Mouse (Mus musculus): ENCODE measurements at regions not wholly inside any gene's neighbourhood (a gene's known extent, or its start where the extent isn't known, plus 50 kb on each side); places are given as distances from the start of the nearest gene placed in this dataset.

DNA sequence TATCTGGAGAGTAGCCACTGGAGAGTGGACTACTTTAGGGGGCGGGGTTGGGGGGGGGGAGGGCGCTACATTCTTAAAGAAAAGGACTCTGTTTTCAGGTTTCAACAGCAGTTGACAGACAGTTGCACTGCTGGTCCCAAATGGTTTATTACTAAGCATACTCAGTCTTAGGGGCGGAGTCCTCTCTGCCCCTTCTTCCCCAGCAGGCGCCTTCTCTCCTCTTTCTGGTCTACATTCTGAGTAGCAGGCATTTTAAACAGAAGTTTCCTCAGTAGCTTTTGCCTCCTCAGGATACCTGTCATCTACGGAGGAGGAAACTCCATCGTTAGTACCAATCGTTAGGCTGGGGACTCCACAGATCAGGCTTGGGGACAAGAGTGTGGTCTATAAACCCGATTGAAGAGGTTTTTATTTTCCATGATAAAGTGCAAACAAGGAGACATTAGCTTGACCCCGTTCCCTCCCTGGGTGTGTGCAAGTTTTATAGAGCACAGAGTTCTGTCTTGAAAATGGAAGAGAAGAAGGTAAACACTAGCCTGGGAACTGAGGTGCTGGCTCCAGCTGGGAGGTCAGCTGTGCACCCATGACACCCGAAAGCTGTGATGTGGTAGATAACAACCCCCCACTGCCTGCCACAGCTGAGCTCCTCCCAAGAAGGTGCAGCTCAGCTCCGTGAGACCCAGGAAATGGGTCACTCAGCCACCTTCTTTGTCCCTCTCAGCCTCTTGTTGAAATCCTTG lies 107.8 kb downstream of the Btg1 start:
- no peak for DNase-seq (ENCODE audit: low spot score in 2 of 2)

DNA sequence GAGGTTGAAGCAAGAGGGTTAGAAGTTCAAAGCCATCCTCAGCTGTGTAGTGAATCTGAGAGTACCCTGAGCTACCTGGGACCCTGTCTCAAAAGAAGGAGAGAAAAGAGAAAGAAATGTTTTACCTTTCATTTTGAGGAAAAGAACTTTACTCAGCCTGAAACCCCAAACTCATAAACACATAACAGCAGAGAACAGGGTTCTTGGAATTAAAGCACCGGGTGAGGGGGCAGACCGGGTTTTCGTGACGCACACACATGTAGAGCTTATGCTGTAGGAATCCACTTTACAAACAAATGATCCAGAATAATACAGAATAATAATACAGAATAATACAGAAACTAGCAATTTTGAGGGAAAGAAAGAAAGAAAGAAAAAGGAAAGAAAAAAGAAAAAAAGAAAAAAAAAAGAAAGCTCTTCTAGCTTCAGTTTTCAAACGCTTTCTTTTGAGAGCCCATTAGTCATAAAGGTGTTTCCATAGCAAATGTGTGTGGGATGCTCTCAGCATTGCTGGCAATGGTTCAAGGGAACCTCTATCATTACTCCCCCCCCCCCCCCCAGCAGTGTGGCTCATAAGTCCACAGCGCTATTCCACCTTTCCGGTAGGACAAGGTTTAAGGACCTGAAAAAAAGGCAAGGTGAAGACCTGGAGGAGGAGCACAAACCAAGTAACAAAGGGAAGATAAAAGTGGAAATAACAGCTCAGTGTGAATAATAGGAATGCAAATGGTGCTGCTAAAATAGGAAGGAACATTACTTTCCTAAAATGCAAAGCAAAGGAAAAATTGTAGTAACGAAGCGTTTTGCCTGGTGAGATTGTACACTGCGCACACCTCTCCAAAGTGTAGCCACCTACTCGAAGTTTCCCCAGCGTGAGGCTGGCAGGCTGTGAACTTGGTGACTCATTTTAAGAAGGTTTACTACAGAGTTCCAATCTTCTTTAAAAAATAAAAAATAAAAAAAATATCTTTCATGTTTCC lies 110.3 kb downstream of the Btg1 start:
- DNase-seq (ENCODE audit: low spot score in 2 of 2): peak in 1 of 2 experiments; percentile 13

DNA sequence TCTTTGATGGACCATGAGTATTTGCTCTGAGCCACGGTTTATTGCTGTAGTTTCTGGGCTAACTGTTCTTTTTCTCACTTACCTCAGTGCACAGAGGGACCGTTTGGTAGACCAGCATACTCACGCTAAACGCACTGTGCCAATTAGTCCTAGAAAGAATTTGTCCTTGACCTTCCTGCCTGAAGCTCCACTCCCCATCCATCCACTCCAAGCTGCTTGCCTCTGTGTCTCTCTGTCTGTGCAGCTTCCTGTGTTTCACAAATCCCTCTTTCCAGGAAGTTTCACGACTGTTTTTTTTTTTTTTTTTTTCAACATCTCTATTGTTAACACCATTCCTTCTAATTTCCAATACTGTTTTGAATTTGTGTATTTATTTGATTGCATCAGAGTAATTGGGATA lies 116.8 kb downstream of the Btg1 start:
- DNase-seq (ENCODE audit: low spot score in 2 of 2): no peak

DNA sequence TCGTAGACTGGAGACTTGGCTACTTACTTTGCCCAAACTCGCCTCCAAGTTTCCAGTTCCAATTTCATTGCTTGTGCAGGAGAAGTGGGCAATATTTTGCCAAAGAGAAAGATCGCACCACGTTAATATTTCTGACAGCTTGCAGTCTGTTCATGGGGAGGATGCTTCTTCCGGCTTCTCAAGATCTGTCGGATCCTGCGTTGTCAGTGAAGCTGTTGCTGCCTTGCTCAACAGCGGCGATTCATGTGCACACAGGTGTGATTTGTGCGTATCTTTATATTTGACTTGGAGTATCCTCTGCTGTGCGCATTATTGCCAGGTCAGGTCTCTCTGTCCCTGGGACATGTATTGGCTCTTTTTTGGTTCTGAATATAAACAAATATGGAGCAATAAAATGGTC lies 118.3 kb downstream of the Btg1 start:
- DNase-seq (ENCODE audit: low spot score in 2 of 2): no peak

DNA sequence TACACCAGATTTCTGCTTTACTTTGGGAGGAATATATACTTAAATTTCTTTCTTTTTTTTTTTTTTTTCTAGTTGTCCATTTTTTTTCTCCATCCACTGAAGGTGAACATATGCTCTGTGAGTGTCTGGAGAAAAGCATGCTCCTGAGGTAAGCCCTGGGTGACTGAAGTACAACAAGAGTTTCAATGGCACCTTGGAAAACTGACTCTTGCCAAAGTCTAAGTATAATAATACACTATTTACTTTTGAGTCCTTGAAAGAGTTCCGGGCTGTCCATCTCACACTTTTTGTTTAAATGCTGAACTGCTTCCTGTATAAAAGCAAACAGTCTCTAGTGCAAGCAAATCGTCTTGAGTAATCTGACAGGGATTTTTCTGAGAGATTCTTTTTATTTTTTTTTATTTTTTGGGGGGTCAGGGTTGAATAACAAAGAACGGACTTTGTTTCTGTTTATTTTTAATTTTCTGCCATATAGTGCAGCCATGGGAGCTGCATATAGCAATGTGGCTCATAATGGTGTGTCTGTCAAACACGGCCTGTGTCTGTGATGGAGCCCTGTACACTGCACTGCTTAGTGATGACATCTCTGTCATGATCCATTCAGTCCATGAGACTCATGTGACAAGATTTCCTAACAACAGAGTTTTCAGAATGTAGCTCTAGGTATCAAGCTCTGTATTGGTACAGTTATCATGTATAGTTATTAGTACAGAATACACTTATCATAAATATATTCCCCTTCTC lies 119.3 kb downstream of the Btg1 start:
- no peak for DNase-seq (ENCODE audit: low spot score in 2 of 2)

DNA sequence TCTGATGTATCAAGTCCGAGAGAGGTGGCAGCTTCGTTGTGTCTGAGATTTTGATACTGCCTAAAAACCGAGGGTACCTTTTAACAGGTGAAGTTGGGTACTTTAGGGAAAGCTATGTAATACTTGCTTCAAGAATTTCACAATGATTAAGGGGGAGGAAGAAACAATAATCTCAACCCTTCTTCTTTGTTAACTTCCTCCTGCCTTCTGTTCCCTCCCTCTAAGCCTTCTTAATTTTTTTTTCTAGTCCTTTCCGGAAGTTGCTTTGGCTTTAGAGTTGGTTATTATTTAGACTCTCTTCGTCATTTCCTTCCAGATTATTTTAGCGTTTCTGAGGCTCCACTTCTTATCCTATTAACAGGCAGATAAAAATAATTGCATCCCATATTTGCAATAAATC lies 121.2 kb downstream of the Btg1 start:
- no peak for DNase-seq (ENCODE audit: low spot score in 2 of 2)

DNA sequence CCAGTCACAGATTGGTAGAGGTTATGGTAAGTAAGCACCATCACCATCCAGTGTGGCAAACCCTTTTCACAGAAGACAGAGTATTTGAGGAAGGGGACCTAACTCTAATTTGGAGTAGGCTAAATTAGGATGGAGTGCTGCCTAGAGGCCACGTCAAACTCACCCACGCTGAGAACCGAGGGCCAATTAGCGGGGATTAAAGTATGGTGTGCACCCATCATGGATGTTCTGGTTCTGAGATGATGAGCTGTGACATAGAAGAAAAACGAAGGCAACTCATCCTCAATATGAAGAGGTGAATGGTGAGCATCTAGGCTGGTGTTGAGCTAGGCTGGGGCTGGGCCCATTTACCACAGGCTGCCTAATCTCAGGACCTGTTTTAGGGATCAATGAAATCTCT lies 121.8 kb downstream of the Btg1 start:
- no peak for DNase-seq (ENCODE audit: low spot score in 2 of 2)

DNA sequence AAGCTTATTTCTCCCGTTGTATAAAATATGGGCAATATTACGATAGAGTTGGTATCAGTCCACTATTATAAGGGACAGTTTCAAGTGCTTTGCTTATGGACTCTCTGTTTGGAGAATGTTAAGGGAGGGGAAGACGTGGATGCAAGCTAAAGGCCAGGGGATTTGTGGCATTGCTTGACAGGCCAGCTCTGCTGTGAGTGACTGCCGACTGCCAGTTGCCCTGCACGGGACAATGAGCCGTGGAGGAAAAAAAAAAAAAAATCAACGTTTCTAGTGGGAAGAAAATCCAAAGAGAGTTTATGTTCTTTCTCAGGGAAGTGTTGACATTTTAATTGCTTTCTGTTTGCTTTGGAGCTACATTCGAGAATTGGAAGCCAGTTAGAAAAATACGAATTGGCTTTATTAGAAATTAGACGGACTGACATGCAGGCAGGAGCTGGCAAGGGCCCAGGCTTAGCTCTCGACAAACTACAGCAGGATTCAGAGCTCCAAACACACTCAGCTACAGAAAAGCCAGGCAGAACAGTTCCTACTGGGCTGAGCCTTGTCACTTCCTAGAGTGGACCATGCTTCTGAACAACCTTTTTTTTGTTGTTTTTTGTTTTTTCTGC lies 127.5 kb downstream of the Btg1 start:
- no peak for DNase-seq (ENCODE audit: low spot score in 2 of 2)

DNA sequence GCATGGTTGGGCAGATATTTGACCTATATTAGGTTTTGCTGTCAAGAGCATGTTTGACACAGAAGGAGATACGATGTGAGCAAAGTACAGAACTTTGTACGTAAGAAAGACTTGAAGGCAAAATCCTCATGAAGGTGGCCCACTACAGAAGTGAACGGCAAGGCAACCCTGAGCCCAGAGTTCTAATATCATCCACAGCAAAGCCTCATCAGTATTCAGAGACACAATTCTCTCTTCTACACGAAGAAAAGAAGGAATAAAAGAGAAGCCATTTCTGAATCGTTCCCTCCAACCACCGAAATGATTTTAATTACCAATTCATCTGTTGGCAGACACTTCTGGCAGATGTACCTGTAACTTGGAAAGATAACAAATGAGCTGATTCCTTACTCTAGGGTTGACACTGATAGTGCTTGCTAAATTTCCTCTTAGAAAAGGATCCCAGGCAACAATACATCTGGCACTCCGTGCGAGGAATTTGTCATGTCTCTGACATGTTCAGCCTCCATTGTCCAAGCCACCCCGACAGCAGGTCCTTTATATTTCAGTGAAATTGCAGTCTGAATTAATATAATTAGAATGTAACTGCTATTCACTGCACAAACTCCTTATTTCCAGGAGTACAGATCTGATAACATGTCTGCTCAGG lies 130.3 kb downstream of the Btg1 start:
- no peak for DNase-seq (ENCODE audit: low spot score in 2 of 2)

DNA sequence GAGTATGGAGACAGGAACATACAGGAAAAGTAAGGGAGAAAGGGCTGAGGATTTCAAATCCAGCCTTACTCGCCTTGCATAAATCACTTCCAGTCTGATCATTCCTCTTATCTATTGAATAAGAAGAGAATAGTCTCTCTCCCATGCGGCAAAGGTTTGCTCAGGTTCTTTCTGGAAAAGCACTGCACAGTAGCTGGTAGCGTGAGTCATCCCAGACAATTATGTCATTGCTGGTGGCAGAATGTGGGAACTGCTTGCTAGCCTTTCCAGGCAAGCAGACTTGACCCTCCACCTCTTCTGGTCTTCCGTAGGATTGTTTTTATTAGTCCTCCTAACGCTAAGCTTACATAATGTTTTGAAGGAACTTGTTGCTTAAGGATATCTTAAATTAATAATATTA lies 134.1 kb downstream of the Btg1 start:
- no peak for DNase-seq (ENCODE audit: low spot score in 2 of 2)

DNA sequence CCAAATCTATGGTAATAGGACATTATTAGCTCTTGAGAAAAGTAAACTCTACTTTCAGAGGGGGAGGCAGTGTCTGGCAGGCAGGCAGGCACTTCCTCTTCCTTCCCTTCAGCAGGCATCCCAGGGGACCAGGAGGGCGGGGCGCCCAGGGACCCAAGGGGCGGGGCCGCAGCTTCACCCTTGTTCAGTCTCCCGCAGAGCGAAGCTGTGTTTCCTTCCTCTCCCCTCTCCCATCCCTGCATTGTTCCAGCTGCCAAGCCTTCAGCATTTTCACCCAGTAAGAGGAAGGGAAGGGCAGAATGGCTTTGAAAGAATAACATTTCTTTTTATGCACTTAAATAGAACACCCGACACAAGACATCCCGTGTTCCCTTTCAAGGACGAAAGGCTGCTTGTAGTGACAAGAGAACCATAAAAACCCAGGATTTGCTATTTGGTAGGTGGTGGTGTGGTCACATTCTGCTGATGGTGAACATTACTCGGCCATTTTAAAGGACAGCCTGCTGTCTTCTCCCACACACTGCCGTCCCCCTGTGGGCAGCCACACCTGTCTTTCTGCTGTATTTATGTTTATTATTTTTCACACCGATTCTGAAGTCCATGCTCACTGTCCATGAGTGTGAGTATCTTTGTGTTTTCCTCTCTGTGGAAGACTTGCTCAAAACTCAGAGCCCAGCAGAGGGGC lies 134.9 kb downstream of the Btg1 start:
- peak; percentile 27 to 32 for DNase-seq (ENCODE audit: low spot score in 2 of 2)

DNA sequence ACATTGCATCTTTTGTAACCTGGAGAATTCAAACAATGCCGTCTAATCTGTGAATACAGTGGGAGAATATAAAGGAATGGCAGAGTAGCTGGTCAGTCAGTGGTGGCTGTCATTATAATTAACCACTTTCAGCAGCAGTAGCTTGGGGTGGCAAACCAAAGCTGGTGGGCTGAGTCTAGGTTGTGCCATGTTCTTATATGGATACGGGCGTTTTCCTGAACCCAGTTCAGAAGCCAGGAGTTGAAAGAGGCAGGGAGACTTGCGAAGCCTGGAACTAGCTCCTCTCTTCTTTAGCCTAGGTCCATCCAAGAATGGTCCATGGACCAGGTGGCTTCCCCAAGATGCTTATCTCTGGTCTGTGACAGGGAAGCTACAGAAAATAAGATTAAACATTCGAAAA lies 135.7 kb downstream of the Btg1 start:
- no peak for DNase-seq (ENCODE audit: low spot score in 2 of 2)

DNA sequence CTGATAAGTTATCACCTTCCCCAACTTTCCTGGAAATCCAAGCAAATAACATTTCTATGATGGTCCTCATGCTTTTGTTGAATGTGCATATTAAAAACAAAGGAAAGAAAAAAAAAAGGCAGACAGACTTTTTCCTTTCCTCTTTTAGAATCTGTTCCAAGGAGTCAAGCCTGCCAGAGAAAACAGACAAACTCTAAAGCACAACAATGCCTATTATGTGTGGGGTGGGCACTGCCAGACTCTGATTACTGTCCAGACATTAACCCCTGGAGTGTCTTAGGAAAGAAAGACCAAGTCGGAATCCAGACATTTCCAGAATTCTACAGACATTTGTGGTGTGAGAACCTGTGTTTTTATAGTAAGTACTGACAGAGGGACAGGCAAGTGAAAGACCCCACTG lies 136.7 kb downstream of the Btg1 start:
- DNase-seq (ENCODE audit: low spot score in 2 of 2): no peak

DNA sequence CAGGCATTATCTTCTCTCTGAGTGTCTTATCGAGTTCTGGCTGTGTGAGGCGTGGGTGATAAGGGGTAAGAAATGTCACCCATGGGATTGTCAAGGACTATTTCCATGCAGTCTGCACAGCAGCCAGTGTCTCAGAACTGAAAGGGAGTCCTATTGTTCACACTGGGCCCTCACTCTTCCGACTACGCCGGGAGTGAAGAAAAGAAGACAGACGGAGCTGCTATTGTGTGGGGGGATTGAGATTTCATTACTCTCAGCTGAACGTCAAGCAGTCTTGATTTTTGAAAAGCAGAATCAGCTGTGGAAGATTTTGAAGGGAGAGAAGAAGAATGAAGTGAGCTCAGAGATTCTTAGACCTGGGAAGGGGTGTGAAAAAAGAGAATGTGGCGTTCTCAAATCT lies 138.9 kb downstream of the Btg1 start:
- DNase-seq (ENCODE audit: low spot score in 2 of 2): no peak

DNA sequence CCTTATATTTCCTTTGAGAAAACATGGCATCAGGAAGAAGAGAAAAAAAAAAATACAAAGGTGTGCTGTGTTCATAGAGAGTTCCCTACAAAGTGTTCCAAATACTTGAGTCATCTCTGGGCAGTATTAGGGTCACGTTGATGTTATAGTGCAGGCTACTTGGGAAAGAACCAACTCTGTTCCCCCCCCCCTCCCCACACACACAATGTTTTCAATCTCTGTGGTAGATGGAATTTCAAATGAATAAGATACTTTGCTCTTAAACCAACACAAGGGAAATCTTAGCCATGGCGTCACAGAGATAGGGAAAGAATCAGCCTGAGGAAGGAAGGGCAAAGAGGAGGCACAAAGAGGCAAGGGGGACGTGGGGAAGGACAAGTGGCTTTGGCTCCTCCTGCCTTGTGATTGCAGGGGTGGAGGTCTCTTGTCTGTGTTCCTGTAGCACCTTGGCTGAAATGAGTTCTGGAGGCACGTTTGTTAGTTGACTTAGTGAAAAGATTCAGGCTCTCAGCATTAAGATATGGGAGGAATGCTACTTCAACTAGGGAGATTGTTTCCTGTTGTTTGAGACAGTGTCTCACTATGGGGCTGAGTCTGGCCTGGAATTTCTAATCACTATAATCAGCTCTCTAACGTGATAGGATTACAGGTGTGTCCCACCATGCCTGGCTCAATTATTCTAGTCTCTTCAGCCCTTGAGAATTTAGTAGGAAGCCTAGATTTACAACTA lies 139.7 kb downstream of the Btg1 start:
- DNase-seq (ENCODE audit: low spot score in 2 of 2): no peak

DNA sequence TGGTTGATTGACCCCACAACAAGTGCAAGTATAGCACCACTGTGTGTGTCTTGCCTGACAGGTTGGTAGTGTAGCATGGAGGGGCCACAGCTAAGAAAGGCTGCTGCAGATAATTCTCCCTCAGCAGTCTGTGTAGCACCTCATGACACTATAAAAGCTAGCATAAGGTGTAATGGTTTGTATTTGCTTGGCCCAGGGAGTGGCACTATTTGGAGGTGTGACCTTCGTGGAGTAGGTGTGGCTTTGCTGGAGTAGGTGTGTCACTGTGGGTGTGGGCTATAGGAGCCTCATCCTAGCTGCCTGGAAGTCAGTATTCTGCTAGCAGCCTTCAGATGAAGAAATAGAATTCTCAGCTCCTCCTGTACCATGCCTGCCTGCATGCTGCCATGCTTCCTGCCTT lies 140.5 kb downstream of the Btg1 start:
- no peak for DNase-seq (ENCODE audit: low spot score in 2 of 2)

DNA sequence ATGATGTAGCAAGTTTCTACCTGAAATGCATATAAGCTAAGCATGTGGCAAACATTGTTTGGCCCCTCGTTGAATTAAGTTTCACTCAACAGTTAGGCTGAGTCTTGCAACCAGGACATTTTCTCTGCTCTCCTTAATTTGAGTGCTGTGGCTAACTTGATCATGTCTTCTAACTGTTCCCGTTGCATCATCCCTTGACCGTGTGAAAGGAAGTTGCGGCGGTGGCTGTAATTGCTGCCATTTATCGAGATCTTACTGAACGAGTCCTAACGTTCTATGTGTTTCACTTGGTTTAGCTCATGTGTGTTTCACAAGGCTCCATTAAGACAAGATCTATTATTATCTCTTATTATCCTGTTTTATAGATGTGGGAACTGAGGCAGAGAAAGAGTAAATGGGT lies 144.8 kb downstream of the Btg1 start:
- DNase-seq (ENCODE audit: low spot score in 2 of 2): no peak

DNA sequence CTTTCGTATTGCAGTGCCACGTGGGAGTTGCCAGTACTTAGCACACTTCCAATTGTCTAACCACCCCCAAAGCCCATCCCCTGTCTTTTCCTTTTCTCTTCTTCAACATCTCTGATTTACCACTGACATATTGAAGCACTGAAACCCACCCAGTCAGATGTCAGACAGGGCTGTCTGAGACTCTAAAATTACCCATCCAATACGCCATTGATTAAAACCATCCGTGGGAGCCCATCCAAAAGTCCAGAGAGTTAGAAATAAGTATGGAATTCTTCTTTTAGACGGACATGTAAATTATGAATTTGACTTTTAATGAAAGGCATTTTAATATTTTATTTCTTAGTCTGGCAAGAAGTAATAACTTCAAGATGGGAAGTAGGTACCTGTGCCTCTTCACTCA lies 148.8 kb downstream of the Btg1 start:
- no peak for DNase-seq (ENCODE audit: low spot score in 2 of 2)

DNA sequence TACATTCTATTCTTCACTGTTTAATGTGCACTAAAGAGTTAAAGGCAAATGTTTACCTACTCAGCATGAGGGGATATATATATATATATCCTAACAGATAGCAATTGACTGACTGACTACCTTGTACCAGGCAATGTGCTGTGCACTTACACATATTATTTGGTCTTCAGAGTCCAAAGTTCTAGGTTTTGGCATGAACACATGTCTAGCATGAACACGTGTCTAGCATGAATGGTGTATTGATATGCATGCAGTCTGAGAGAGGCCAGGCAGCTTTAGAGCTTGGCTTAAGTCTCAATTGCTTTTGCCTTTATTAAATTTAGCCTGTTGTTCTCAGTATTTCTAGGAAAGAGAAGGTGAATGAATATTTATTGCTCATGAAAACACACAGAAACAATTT lies 161.4 kb downstream of the Btg1 start:
- DNase-seq (ENCODE audit: low spot score in 2 of 2): no peak

DNA sequence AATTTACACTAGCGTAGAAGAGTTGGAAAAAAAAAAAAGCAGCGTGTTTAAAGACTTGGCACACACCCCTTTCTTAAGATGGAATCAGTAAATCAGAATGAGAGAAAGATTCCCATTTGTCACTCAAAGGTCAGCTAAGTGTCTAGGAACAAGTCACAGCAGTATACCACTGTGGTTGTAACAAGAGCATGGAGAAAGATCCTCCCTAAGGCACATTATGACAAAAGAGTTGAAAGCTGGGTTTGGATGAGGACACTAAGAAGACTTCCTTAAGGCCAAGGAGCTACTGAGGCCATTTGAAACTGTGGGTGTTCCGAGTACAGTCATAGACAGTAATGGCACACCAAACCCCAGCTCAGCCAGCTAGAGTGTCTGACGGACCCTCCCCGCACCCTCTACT lies 167.2 kb downstream of the Btg1 start:
- no peak for DNase-seq (ENCODE audit: low spot score in 2 of 2)
